Mouse (Mus musculus) ES-E14 (cell line): Measurements from ENCODE around the gene Stk24. TPM values are rescaled to one million over a fixed set of nuclear protein-coding genes. Genes with fewer than 3 reads are reported as not detected.

Source experiments
- DNase-seq: peaks from one replicate; pipeline ENCODE4 v3.0.0-alpha.2; 2013; ENCODE audit warnings: low read depth, low spot score
- H3K27ac ChIP-seq: 2 replicates; pipeline ENCODE4 v1.5.1; 2012; ENCODE audit warnings: low read depth, mild to moderate bottlenecking, low read length, moderate library complexity, mixed read lengths; ENCODE audit not compliant: poor library complexity, insufficient read depth, severe bottlenecking
- H3K36me3 ChIP-seq: 2 replicates; pipeline ENCODE4 v1.6.1; 2012; ENCODE audit warnings: mild to moderate bottlenecking, low read length, moderate library complexity, mixed read lengths; ENCODE audit not compliant: control insufficient read depth, poor library complexity, insufficient read depth, severe bottlenecking
- H3K4me1 ChIP-seq, 2 experiments: fragments of 150-350 bp in 1 of 2; sonication (generic) in 1 of 2; 2 replicates each; pipeline ENCODE4 v1.6.1; 2012; ENCODE audit warnings: low read length in 2 of 2, mild to moderate bottlenecking in 1 of 2, mixed read lengths in 1 of 2; ENCODE audit not compliant: control insufficient read depth in 2 of 2, insufficient read depth in 2 of 2, poor library complexity in 1 of 2
- H3K4me3 ChIP-seq, 2 experiments: fragments of 150-350 bp in 1 of 2; sonication (generic) in 1 of 2; 2 replicates each; pipeline ENCODE4 v1.5.1; 2012; ENCODE audit warnings: low read length in 2 of 2, low read depth in 1 of 2, mild to moderate bottlenecking in 1 of 2, mixed read lengths in 1 of 2; ENCODE audit not compliant: insufficient read depth in 1 of 2, poor library complexity in 1 of 2, severe bottlenecking in 1 of 2
- H3K9ac ChIP-seq: 2 replicates; pipeline ENCODE4 v1.6.1; 2012; ENCODE audit warnings: low read depth, mild to moderate bottlenecking, low read length, mixed read lengths; ENCODE audit not compliant: poor library complexity, insufficient read depth, severe bottlenecking
- H3K9me3 ChIP-seq: fragments of 150-350 bp; sonication (generic); 2 replicates; pipeline ENCODE4 v1.6.1; 2012; ENCODE audit warnings: low read depth, mild to moderate bottlenecking, low read length; ENCODE audit not compliant: control insufficient read depth, insufficient read depth
- CHD2 ChIP-seq: IDR thresholded peaks from 2 replicates; pipeline ENCODE4 v1.6.1; 2014; ENCODE audit warnings: mild to moderate bottlenecking, low read depth, low read length, inconsistent platforms
- HCFC1 ChIP-seq: IDR thresholded peaks from 2 replicates; pipeline ENCODE4 v1.6.1; 2012; ENCODE audit warnings: low read length, inconsistent platforms, borderline replicate concordance; ENCODE audit not compliant: insufficient read depth
- MAFK ChIP-seq: IDR thresholded peaks from 2 replicates; pipeline ENCODE4 v1.6.1; 2014; ENCODE audit warnings: mild to moderate bottlenecking, low read depth, low read length, inconsistent platforms; ENCODE audit not compliant: insufficient read depth
- ZC3H11A ChIP-seq: IDR thresholded peaks from 2 replicates; pipeline ENCODE4 v1.6.1; 2012; ENCODE audit warnings: low read depth, mild to moderate bottlenecking, inconsistent platforms, low read length, borderline replicate concordance
- ZNF384 ChIP-seq: IDR thresholded peaks from 2 replicates; pipeline ENCODE4 v1.6.1; 2012; ENCODE audit warnings: low read depth, low read length, inconsistent platforms
- in situ Hi-C, 2 experiments: fragments of 600-800 bp; cut with MboI; formaldehyde crosslinking; loops; one replicate each; pipeline ENCODE4 v1.15.1; 2025; ENCODE audit warnings: low sequenced_read_pairs in 2 of 2, inconsistent platforms in 1 of 2; ENCODE audit not compliant: unreplicated experiment in 2 of 2
- total RNA-seq: library from RNA; depleted of rRNA; stranded (reverse); fragments of 300-350 nt; gene quantifications from 2 replicates; pipeline ENCODE4 v1.2.3, GENCODE M21; 2012

Stk24 gene
- total RNA-seq, 1 experiment, result 21.2 TPM

GRCm38 (mm10) chr14:121349291-121349690 lies 30.5 kb downstream of the Stk24 start:
- Histone ChIP-seq H3K4me3 (no peak overlapping the region), H3K36me3 (no peaks in the 10 kb centered on the region), H3K4me1 (peaks cover 6 to 23% of the 10 kb centered on the region in 2 experiments; a peak in 3 of 4 replicates), H3K9ac (no peak overlapping the region), H3K27ac (no peak overlapping the region), H3K9me3 (no peaks in the 10 kb centered on the region)
- no peak for DNase-seq
- TF ChIP-seq CHD2 (no peak), MAFK (no peak), HCFC1 (no peak)
- in situ Hi-C loops, result no loop called here

DNA sequence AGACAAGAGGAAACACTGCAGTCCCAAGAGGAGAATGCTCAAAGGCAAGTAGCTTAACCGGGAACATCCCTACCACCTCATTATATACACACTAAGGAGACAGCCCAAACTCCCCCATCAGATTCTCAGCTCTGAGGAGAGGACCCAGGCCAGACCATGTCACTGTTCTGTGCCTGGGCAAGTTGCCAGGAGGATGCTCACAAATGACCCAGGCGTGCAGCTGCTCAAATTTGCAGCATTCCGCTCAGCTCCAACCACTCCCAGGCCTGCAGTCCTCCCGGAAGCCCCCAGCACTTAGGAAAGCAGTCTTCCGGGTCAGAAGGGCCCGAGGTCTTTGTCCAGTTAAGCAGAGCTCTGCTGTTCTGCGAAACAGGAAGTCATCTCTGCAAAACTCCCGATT lies 31.6 kb downstream of the Stk24 start:
- H3K4me1 ChIP-seq, result peaks cover 4 to 20% of the 10 kb centered on the region in 2 experiments; a peak in 3 of 4 replicates
- no peaks in the 10 kb centered on the region for H3K9me3 ChIP-seq
- H3K36me3 ChIP-seq, result no peaks in the 10 kb centered on the region
- no peak overlapping the region for H3K27ac ChIP-seq
- no peak for DNase-seq
- no peak overlapping the region for H3K4me3 ChIP-seq
- no peak overlapping the region for H3K9ac ChIP-seq
- in situ Hi-C loops, result no loop called here
- TF ChIP-seq CHD2 (no peak), MAFK (no peak), HCFC1 (no peak), ZNF384 (no peak), ZC3H11A (no peak)

GRCm38 (mm10) chr14:121347134-121347533 lies 32.7 kb downstream of the Stk24 start:
- TF ChIP-seq CHD2 (no peak), ZNF384 (no peak), MAFK (no peak), ZC3H11A (no peak), HCFC1 (no peak)
- Histone ChIP-seq H3K9ac (no peak overlapping the region), H3K4me1 (peaks cover 3 to 14% of the 10 kb centered on the region in 2 experiments; a peak in 3 of 4 replicates), H3K4me3 (no peak overlapping the region), H3K36me3 (no peaks in the 10 kb centered on the region), H3K9me3 (no peaks in the 10 kb centered on the region), H3K27ac (no peak overlapping the region)
- no peak for DNase-seq
- in situ Hi-C loops, result no loop called here

GRCm38 (mm10) chr14:121346654-121347053 lies 33.2 kb downstream of the Stk24 start:
- TF ChIP-seq ZC3H11A (no peak), MAFK (no peak), CHD2 (no peak), ZNF384 (no peak), HCFC1 (no peak)
- H3K36me3 ChIP-seq, result no peaks in the 10 kb centered on the region
- H3K9ac ChIP-seq, result no peak overlapping the region
- H3K4me3 ChIP-seq, result no peak overlapping the region
- DNase-seq, result no peak
- H3K27ac ChIP-seq, result no peak overlapping the region
- no peaks in the 10 kb centered on the region for H3K9me3 ChIP-seq
- peaks cover 3 to 14% of the 10 kb centered on the region in 2 experiments; a peak in 3 of 4 replicates for H3K4me1 ChIP-seq
- in situ Hi-C loops, result no loop called here

DNA sequence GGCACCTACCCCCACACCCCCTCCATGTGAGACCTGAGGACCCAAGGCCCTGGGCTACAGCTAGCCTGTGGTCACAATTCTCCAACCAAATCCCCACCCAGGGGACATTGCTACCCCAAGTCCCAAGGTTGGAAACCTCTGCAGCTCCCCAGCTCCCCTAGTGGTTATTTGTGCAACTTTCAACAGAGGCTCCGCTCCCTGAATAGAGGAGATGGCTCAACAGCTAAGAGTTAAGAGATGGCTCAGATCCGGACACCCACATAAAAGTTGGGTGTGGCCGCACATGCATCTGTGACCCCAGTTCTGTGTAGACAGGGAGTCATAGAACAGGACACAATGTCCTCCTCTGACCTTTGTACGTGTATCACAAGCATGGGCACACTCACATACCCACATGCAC lies 33.8 kb downstream of the Stk24 start:
- TF ChIP-seq MAFK (no peak), HCFC1 (no peak), ZC3H11A (no peak), CHD2 (no peak), ZNF384 (no peak)
- H3K27ac ChIP-seq, result no peak overlapping the region
- in situ Hi-C loops, result no loop called here
- H3K36me3 ChIP-seq, result no peaks in the 10 kb centered on the region
- no peak for DNase-seq
- H3K4me1 ChIP-seq, result peaks cover 3 to 15% of the 10 kb centered on the region in 2 experiments; a peak in 3 of 4 replicates
- no peak overlapping the region for H3K9ac ChIP-seq
- peak overlapping the region in 1 of 2 experiments; percentile 35; a peak in 1 of 4 replicates for H3K4me3 ChIP-seq
- no peaks in the 10 kb centered on the region for H3K9me3 ChIP-seq
